In the genomic region with DNA sequence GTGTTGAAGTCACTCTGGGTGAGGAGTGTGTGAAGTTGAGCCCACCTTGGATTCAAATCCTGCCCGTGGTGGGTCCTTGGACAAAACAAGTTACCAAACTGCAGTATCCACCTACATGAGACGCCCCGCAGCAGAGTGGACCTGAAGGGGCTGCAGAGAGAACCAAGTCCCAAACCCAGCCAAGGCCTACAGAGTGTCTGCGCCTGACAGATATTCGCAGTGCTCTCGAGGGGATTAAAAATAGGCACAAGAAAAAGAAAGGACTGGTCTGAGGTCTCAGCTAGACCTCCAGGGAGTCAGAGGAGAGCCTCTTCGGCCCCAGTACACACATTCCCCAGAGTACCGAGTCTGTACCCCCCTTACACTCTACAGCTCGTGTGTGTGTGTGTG, we compare ENCODE assay signal across 9 mouse cellular contexts. TPM values are rescaled to one million over a fixed set of nuclear protein-coding genes. Genes with fewer than 3 reads are reported as not detected.
DNase-seq lines count a peak whose midpoint lies in the region; ATAC-seq and TF ChIP-seq lines count a peak whose summit lies in the region.
"Had no signal": no experiment of that assay in that cellular context is flagged by ENCODE, and none has a peak within 500 bp of the region (broad histone marks: within the 10 kb centered on the region; RNA-seq: fewer than 3 reads in every experiment).

No protein-coding gene starts in this region.

- 0 out of 2 replicates have a peak, but pooled peaks have one; percentile 3 for ATAC-seq in kidney, embryonic 15.5 days (replicated peaks; ENCODE audit: low FRiP score)
- ATAC-seq in embryonic facial prominence, embryonic 11.5 days (replicated peaks; ENCODE audit: insufficient number of reproducible peaks, low FRiP score, low TSS enrichment, low read depth) = no peak
- 0 out of 2 replicates have a peak, but pooled peaks have one; percentile 32 for ATAC-seq in hindbrain, embryonic 16.5 days
- ATAC-seq in midbrain, postnatal 0 days (ENCODE audit: low FRiP score) = no peak

- no peak overlapping the region for H3K27ac ChIP-seq in kidney, embryonic 15.5 days
- H3K27ac ChIP-seq in embryonic facial prominence, embryonic 11.5 days (replicated peaks; ENCODE audit: low read depth, low read length) = no peak overlapping the region
- no peak overlapping the region for H3K27ac ChIP-seq in hindbrain, embryonic 16.5 days (ENCODE audit: low read depth, low read length)
- H3K27ac ChIP-seq in midbrain, postnatal 0 days (ENCODE audit: low read depth, low read length) = no peak overlapping the region
- H3K27ac ChIP-seq: macrophage had no signal

- intact Hi-C loops in left cerebral cortex, postnatal 4 days (cut with DNase I) = no loop called here

- TF ChIP-seq CTCF in midbrain, postnatal 0 days (IDR thresholded peaks at IDR 0.05) = no peak

- H3K4me3 ChIP-seq in kidney, embryonic 15.5 days (replicated peaks) = peak overlapping the region; percentile 59
- H3K4me3 ChIP-seq in embryonic facial prominence, embryonic 11.5 days (ENCODE audit: low read depth, low read length) = peak overlapping the region; percentile 54
- H3K4me3 ChIP-seq in hindbrain, embryonic 16.5 days (ENCODE audit: low read length) = peak overlapping the region; percentile 70
- H3K4me3 ChIP-seq in midbrain, postnatal 0 days (ENCODE audit: low read depth, low read length) = peak overlapping the region; percentile 59

- peaks cover 31% of the 10 kb centered on the region for H3K27me3 ChIP-seq in kidney, embryonic 15.5 days
- peaks cover 23% of the 10 kb centered on the region for H3K27me3 ChIP-seq in embryonic facial prominence, embryonic 11.5 days (ENCODE audit: control insufficient read depth, insufficient read depth, low read length)
- no peaks in the 10 kb centered on the region; the same call in 1 of the 2 replicates for H3K27me3 ChIP-seq in hindbrain, embryonic 16.5 days (replicated peaks; ENCODE audit: control insufficient read depth, insufficient read depth, low read length)
- H3K27me3 ChIP-seq in midbrain, postnatal 0 days (ENCODE audit: insufficient read depth, low read length) = no peaks in the 10 kb centered on the region

- no peaks in the 10 kb centered on the region for H3K9me3 ChIP-seq in kidney, embryonic 15.5 days (replicated peaks)
- no peaks in the 10 kb centered on the region for H3K9me3 ChIP-seq in embryonic facial prominence, embryonic 11.5 days (replicated peaks; ENCODE audit: control insufficient read depth, low read length)
- no peaks in the 10 kb centered on the region for H3K9me3 ChIP-seq in hindbrain, embryonic 16.5 days (ENCODE audit: control insufficient read depth, low read length)
- H3K9me3 ChIP-seq in midbrain, postnatal 0 days (ENCODE audit: low read length) = no peaks in the 10 kb centered on the region

- DNase-seq in kidney, adult 9 months = no peak
- no peak for DNase-seq in embryonic facial prominence, embryonic 11.5 days (ENCODE audit: low spot score)
- no peak for DNase-seq in midbrain, postnatal 0 days (ENCODE audit: low spot score)
- no peak for DNase-seq in urinary bladder, adult 2 months (ENCODE audit: low spot score)
- DNase-seq in left cerebral cortex, postnatal 4 days = no peak
- no peak for DNase-seq in spleen, adult 12 weeks (ENCODE audit: low spot score)

- 35% methylated on average over 9 of the region's 9 CpGs for WGBS in kidney, embryonic 15.5 days
- 41% methylated on average over 9 of the region's 9 CpGs for WGBS in embryonic facial prominence, embryonic 11.5 days
- 36% methylated on average over 9 of the region's 9 CpGs for WGBS in hindbrain, embryonic 16.5 days
- WGBS in midbrain, postnatal 0 days = 29% methylated on average over 9 of the region's 9 CpGs

- peak overlapping the region; percentile 61; the same call in 1 of the 2 replicates for H3K9ac ChIP-seq in kidney, embryonic 15.5 days
- H3K9ac ChIP-seq in embryonic facial prominence, embryonic 11.5 days (replicated peaks; ENCODE audit: low read length) = peak overlapping the region; percentile 68
- peak overlapping the region; percentile 88 for H3K9ac ChIP-seq in hindbrain, embryonic 16.5 days (ENCODE audit: low read depth, low read length)
- peak overlapping the region; percentile 74 for H3K9ac ChIP-seq in midbrain, postnatal 0 days (replicated peaks; ENCODE audit: low read length, poor library complexity, severe bottlenecking)

- H3K4me1 ChIP-seq in kidney, embryonic 15.5 days = peaks cover 41% of the 10 kb centered on the region
- peaks cover 3% of the 10 kb centered on the region; the same call in 1 of the 2 replicates for H3K4me1 ChIP-seq in embryonic facial prominence, embryonic 11.5 days (ENCODE audit: control insufficient read depth, insufficient read depth, low read length)
- peaks cover 15% of the 10 kb centered on the region for H3K4me1 ChIP-seq in hindbrain, embryonic 16.5 days (ENCODE audit: control insufficient read depth, insufficient read depth, low read depth, low read length)
- H3K4me1 ChIP-seq in midbrain, postnatal 0 days (ENCODE audit: insufficient read depth, low read length) = no peaks in the 10 kb centered on the region

- no peaks in the 10 kb centered on the region for H3K36me3 ChIP-seq in kidney, embryonic 15.5 days
- H3K36me3 ChIP-seq in embryonic facial prominence, embryonic 11.5 days (replicated peaks; ENCODE audit: control insufficient read depth, insufficient read depth, low read depth, low read length) = no peaks in the 10 kb centered on the region
- H3K36me3 ChIP-seq in hindbrain, embryonic 16.5 days (ENCODE audit: control insufficient read depth, insufficient read depth, low read length) = no peaks in the 10 kb centered on the region
- no peaks in the 10 kb centered on the region for H3K36me3 ChIP-seq in midbrain, postnatal 0 days (ENCODE audit: insufficient read depth, low read length)

- H3K4me2 ChIP-seq in kidney, embryonic 15.5 days = peak overlapping the region; percentile 92
- peak overlapping the region; percentile 96 for H3K4me2 ChIP-seq in embryonic facial prominence, embryonic 11.5 days (ENCODE audit: low read depth, low read length)
- peak overlapping the region; percentile 97 for H3K4me2 ChIP-seq in hindbrain, embryonic 16.5 days (ENCODE audit: low read length)
- peak overlapping the region; percentile 98 for H3K4me2 ChIP-seq in midbrain, postnatal 0 days (ENCODE audit: low read depth, low read length, poor library complexity, severe bottlenecking)

RNA-seq across cellular contexts. Expression of a gene that starts 0.6 kb away (rescaled TPM):
- polyA plus RNA-seq in kidney, embryonic 15.5 days (2015; fragmentation: Nextera tagmentation; extraction: Ambion mirVana) = 5.1 and 5.5 TPM in 2 replicates
- 2.8 and 3.8 TPM in 2 replicates for polyA plus RNA-seq in embryonic facial prominence, embryonic 11.5 days (2014; fragmentation: Nextera tagmentation; extraction: Ambion mirVana)
- polyA plus RNA-seq in hindbrain, embryonic 16.5 days (2015; fragmentation: Nextera tagmentation; extraction: Ambion mirVana) = 10.7 and 11.6 TPM in 2 replicates
- total RNA-seq in midbrain, postnatal 0 days (2014; rRNA removed) = 22.5 and 36.3 TPM in 2 replicates
- 14.6 and 16.1 TPM in 2 replicates for polyA plus RNA-seq in midbrain, postnatal 0 days (2015; fragmentation: Nextera tagmentation; extraction: Ambion mirVana)
- 5.9 and 7.1 TPM in 2 replicates for polyA plus RNA-seq in urinary bladder, adult 2 months (2012; rRNA removed)
- total RNA-seq in left cerebral cortex, postnatal 4 days (2021) = 10 to 100 TPM; 16.4 to 18.0 TPM
- polyA plus RNA-seq: macrophage had no signal

RNA-seq across cellular contexts. Expression of a gene that starts 14.3 kb away (rescaled TPM):
- polyA plus RNA-seq in kidney, embryonic 15.5 days (2015; fragmentation: Nextera tagmentation; extraction: Ambion mirVana) = 2.0 and 2.8 TPM in 2 replicates
- 3.1 and 3.5 TPM in 2 replicates for polyA plus RNA-seq in embryonic facial prominence, embryonic 11.5 days (2014; fragmentation: Nextera tagmentation; extraction: Ambion mirVana)
- polyA plus RNA-seq in hindbrain, embryonic 16.5 days (2015; fragmentation: Nextera tagmentation; extraction: Ambion mirVana) = 168 and 199 TPM in 2 replicates
- 282 and 292 TPM in 2 replicates for total RNA-seq in midbrain, postnatal 0 days (2014; rRNA removed)
- polyA plus RNA-seq in midbrain, postnatal 0 days (2015; fragmentation: Nextera tagmentation; extraction: Ambion mirVana) = 217 and 238 TPM in 2 replicates
- 0.46 and 0.55 TPM in 2 replicates for polyA plus RNA-seq in urinary bladder, adult 2 months (2012; rRNA removed)
- 100 to 1,000 TPM; 189 to 218 TPM for total RNA-seq in left cerebral cortex, postnatal 4 days (2021)
- polyA plus RNA-seq: macrophage had no signal

RNA-seq across cellular contexts. Expression of a gene that starts 30.8 kb away (rescaled TPM):
- 9.2 TPM in 2 replicates for polyA plus RNA-seq in kidney, embryonic 15.5 days (2015; fragmentation: Nextera tagmentation; extraction: Ambion mirVana)
- 6.3 and 6.4 TPM in 2 replicates for polyA plus RNA-seq in embryonic facial prominence, embryonic 11.5 days (2014; fragmentation: Nextera tagmentation; extraction: Ambion mirVana)
- polyA plus RNA-seq in hindbrain, embryonic 16.5 days (2015; fragmentation: Nextera tagmentation; extraction: Ambion mirVana) = 0.16 and 0.20 TPM in 2 replicates
- total RNA-seq in midbrain, postnatal 0 days (2014; rRNA removed) = 0.99 TPM in 1 of 2 replicates, not detected in the other
- 0.21 TPM in 1 of 2 replicates, not detected in the other for polyA plus RNA-seq in midbrain, postnatal 0 days (2015; fragmentation: Nextera tagmentation; extraction: Ambion mirVana)
- polyA plus RNA-seq in urinary bladder, adult 2 months (2012; rRNA removed) = 25.3 and 27.2 TPM in 2 replicates
- not detected for total RNA-seq in left cerebral cortex, postnatal 4 days (2021)
- polyA plus RNA-seq: macrophage had no signal

RNA-seq across cellular contexts. Expression of a gene that starts 53.3 kb away (rescaled TPM):
- 24.3 and 25.9 TPM in 2 replicates for polyA plus RNA-seq in kidney, embryonic 15.5 days (2015; fragmentation: Nextera tagmentation; extraction: Ambion mirVana)
- 22.8 and 24.5 TPM in 2 replicates for polyA plus RNA-seq in embryonic facial prominence, embryonic 11.5 days (2014; fragmentation: Nextera tagmentation; extraction: Ambion mirVana)
- polyA plus RNA-seq in hindbrain, embryonic 16.5 days (2015; fragmentation: Nextera tagmentation; extraction: Ambion mirVana) = 19.1 and 21.6 TPM in 2 replicates
- total RNA-seq in midbrain, postnatal 0 days (2014; rRNA removed) = 49.6 and 59.5 TPM in 2 replicates
- polyA plus RNA-seq in midbrain, postnatal 0 days (2015; fragmentation: Nextera tagmentation; extraction: Ambion mirVana) = 20.7 and 24.2 TPM in 2 replicates
- polyA plus RNA-seq in urinary bladder, adult 2 months (2012; rRNA removed) = 19.8 and 21.7 TPM in 2 replicates
- 10 to 100 TPM; 40.5 to 42.1 TPM for total RNA-seq in left cerebral cortex, postnatal 4 days (2021)

RNA-seq across cellular contexts. Expression of a gene that starts 53.4 kb away (rescaled TPM):
- polyA plus RNA-seq in kidney, embryonic 15.5 days (2015; fragmentation: Nextera tagmentation; extraction: Ambion mirVana) = 81.3 and 87.4 TPM in 2 replicates
- polyA plus RNA-seq in embryonic facial prominence, embryonic 11.5 days (2014; fragmentation: Nextera tagmentation; extraction: Ambion mirVana) = 91.1 and 95.3 TPM in 2 replicates
- polyA plus RNA-seq in hindbrain, embryonic 16.5 days (2015; fragmentation: Nextera tagmentation; extraction: Ambion mirVana) = 108 and 112 TPM in 2 replicates
- total RNA-seq in midbrain, postnatal 0 days (2014; rRNA removed) = 66.8 and 81.9 TPM in 2 replicates
- polyA plus RNA-seq in midbrain, postnatal 0 days (2015; fragmentation: Nextera tagmentation; extraction: Ambion mirVana) = 107 and 111 TPM in 2 replicates
- 36.8 and 38.3 TPM in 2 replicates for polyA plus RNA-seq in urinary bladder, adult 2 months (2012; rRNA removed)
- total RNA-seq in left cerebral cortex, postnatal 4 days (2021) = 100 to 1,000 TPM; 113 to 121 TPM

Comparison
In these comparisons a context has a peak if more than half of its experiments do, and no peak if none do; other contexts are left out.
1. ATAC-seq: peak in kidney, embryonic 15.5 days (single experiment) and hindbrain, embryonic 16.5 days (single experiment); none in embryonic facial prominence, embryonic 11.5 days (single experiment) and midbrain, postnatal 0 days (single experiment).
2. RNA of a gene that starts 14.3 kb away (polyA plus RNA-seq): 217 to 238 TPM in midbrain, postnatal 0 days and 168 to 199 TPM in hindbrain, embryonic 16.5 days; 3.1 to 3.5 TPM in embryonic facial prominence, embryonic 11.5 days, 2.0 to 2.8 TPM in kidney, embryonic 15.5 days and 0.46 to 0.55 TPM in urinary bladder, adult 2 months; every median in the first group is over 10 times any median in the second.
3. Peak in every context shown above with its lines, with median percentiles within 50 percentile points of each other: H3K4me2 ChIP-seq, H3K4me3 ChIP-seq and H3K9ac ChIP-seq.